Mouse (Mus musculus) adrenal gland, postnatal 36 days (tissue): ENCODE measurements around the gene Taf6. TPM values are rescaled to one million over a fixed set of nuclear protein-coding genes. Genes with fewer than 3 reads are reported as not detected.
"Not testable (repeated sequence)": the region's sequence is repeated elsewhere in the genome, so short reads cannot be mapped to it uniquely, and the experiment has no call there.

Experiments
- DNase-seq, 2 experiments: peaks; one replicate each; pipeline ENCODE4 v3.0.0; 2021; ENCODE audit warnings: mixed read lengths in 1 of 2
- long read RNA-seq, 2 experiments: library from polyadenylated mRNA; stranded (forward); transcript quantifications; one replicate each; pipeline ENCODE4 v2.0.0; 2021; ENCODE audit warnings: borderline sequencing depth in 2 of 2
- total RNA-seq, 2 experiments: library from RNA; stranded (reverse); gene quantifications; 2 replicates each; pipeline ENCODE4 v1.2.3; 2021

The Taf6 gene
- 10 to 100 TPM; 41.2 to 47.5 TPM for total RNA-seq
- long read RNA-seq, experiment 1, transcript Taf6-201 (15 exons, 2,304 nt), result major isoform, 26 of 45 reads
- long read RNA-seq, experiment 1, partial matches to known transcripts, result 4 of 45 reads
- long read RNA-seq, experiment 1, other reads (novel, unspliced or antisense), result 13 of 45 reads
- long read RNA-seq, experiment 2, transcript Taf6-201 (15 exons, 2,304 nt), result major isoform, 11 of 22 reads
- long read RNA-seq, experiment 2, partial matches to known transcripts, result 2 of 22 reads
- long read RNA-seq, experiment 2, other reads (novel, unspliced or antisense), result 8 of 22 reads

GRCm38 (mm10) chr5:138186950-138187638, at the start of gene Taf6, which contains the start of gene Cnpy4:
Taf6 (minus strand) TSS chr5:138187451.
Cnpy4 (plus strand) TSS chr5:138187485.
- peak; percentile 80 to 85 for DNase-seq

GRCm38 (mm10) chr5:138234224-138234623, 47.0 kb upstream of the Taf6 start:
- DNase-seq, result no peak

- no peak for DNase-seq
These were observed 46.5 kb upstream of the Taf6 start for GRCm38 (mm10) chr5:138233778-138234177.

- no peak for DNase-seq
These were observed 42.3 kb upstream of the Taf6 start for GRCm38 (mm10) chr5:138229511-138229910.

GRCm38 (mm10) chr5:138228026-138228425, 40.8 kb upstream of the Taf6 start:
- DNase-seq, result peak; percentile 54 to 69

GRCm38 (mm10) chr5:138227367-138227766, 40.1 kb upstream of the Taf6 start:
- no peak for DNase-seq

GRCm38 (mm10) chr5:138226491-138226890, 39.2 kb upstream of the Taf6 start:
- no peak for DNase-seq

- DNase-seq, result no peak
These were observed 38.4 kb upstream of the Taf6 start, which contains the start of gene Nxpe5 for GRCm38 (mm10) chr5:138225700-138226099. Nxpe5 (plus strand) TSS chr5:138225898.

- no peak for DNase-seq
These were observed 36.0 kb upstream of the Taf6 start for GRCm38 (mm10) chr5:138223287-138223686.

GRCm38 (mm10) chr5:138222111-138222510, 34.9 kb upstream of the Taf6 start:
- DNase-seq, result peak; percentile 93 to 94

- DNase-seq, result no peak
These were observed 32.6 kb upstream of the Taf6 start for GRCm38 (mm10) chr5:138219864-138220263.

- DNase-seq, result not testable (repeated sequence)
These were observed 29.4 kb upstream of the Taf6 start for GRCm38 (mm10) chr5:138216632-138217031.

GRCm38 (mm10) chr5:138207873-138208272, 20.6 kb upstream of the Taf6 start:
- DNase-seq, result no peak

- DNase-seq, result peak; percentile 17 to 39
These were observed 20.0 kb upstream of the Taf6 start for GRCm38 (mm10) chr5:138207253-138207652.

- DNase-seq, result no peak
These were observed 14.8 kb upstream of the Taf6 start for GRCm38 (mm10) chr5:138202086-138202485.

GRCm38 (mm10) chr5:138199576-138199975, 12.3 kb upstream of the Taf6 start:
- DNase-seq, result peak; percentile 44 to 62

GRCm38 (mm10) chr5:138195463-138195862, 8.2 kb upstream of the Taf6 start:
- no peak for DNase-seq

- peak; percentile 43 to 50 for DNase-seq
These were observed 7.6 kb upstream of the Taf6 start for GRCm38 (mm10) chr5:138194755-138195345.

- DNase-seq, result peak; percentile 85 to 86
These were observed 6.8 kb upstream of the Taf6 start, which contains the start of gene Mblac1 for GRCm38 (mm10) chr5:138193771-138194727. Mblac1 (plus strand) TSS chr5:138194314.

- DNase-seq, result peak; percentile 65 to 73
These were observed 533 bp upstream of the Taf6 start for GRCm38 (mm10) chr5:138187661-138188306.

GRCm38 (mm10) chr5:138173217-138173616, 14.0 kb downstream of the Taf6 start:
- DNase-seq, result no peak
